In genomic region chr14:18657777-18658753, GRCm38 (mm10) we compare ENCODE assay signal across 14 mouse cellular contexts.
"Had no signal": no experiment of that assay in that cellular context is flagged by ENCODE, and none has a peak within 500 bp of the region (broad histone marks: within the 10 kb centered on the region; RNA-seq: fewer than 3 reads in every experiment).

No protein-coding gene starts in this region.

- DNase-seq: kidney, adult 18-20 months; kidney, postnatal 10 days; kidney, postnatal 4 days; retina, postnatal 1 day; right cerebral cortex, postnatal 4 days; spleen, adult 18-20 months; thymus, adult 2 months; thymus, postnatal 25 days had no signal

- H3K9ac ChIP-seq: limb, embryonic 13.5 days; liver, embryonic 12.5 days; midbrain, embryonic 12.5 days; neural tube, embryonic 13.5 days had no signal

- ATAC-seq: liver, embryonic 12.5 days; midbrain, embryonic 16.5 days had no signal

- H3K4me1 ChIP-seq: limb, embryonic 13.5 days; liver, embryonic 12.5 days; midbrain, embryonic 12.5 days; neural tube, embryonic 13.5 days had no signal

- H3K36me3 ChIP-seq: liver, embryonic 12.5 days; midbrain, embryonic 12.5 days; neural tube, embryonic 13.5 days had no signal

- H3K27me3 ChIP-seq: limb, embryonic 13.5 days; liver, embryonic 12.5 days; midbrain, embryonic 12.5 days; neural tube, embryonic 13.5 days had no signal

- H3K4me2 ChIP-seq: limb, embryonic 13.5 days; liver, embryonic 12.5 days; midbrain, embryonic 12.5 days; neural tube, embryonic 13.5 days had no signal

- H3K27ac ChIP-seq: layer of hippocampus, adult 2 months; limb, embryonic 13.5 days; liver, embryonic 12.5 days; midbrain, embryonic 12.5 days; neural tube, embryonic 13.5 days had no signal

- H3K4me3 ChIP-seq: layer of hippocampus, adult 2 months; limb, embryonic 13.5 days; liver, embryonic 12.5 days; midbrain, embryonic 12.5 days; neural tube, embryonic 13.5 days had no signal
